Mouse (Mus musculus) lung, adult 2 months (tissue): ENCODE results near the gene Vsig10. TPM values are rescaled to one million over a fixed set of nuclear protein-coding genes. Genes with fewer than 3 reads are reported as not detected.

Experiments
- DNase-seq: peaks from one replicate; pipeline ENCODE4 v3.0.0; 2022
- H3K4me1 ChIP-seq: fragments of 200-500 bp; 2 replicates; pipeline ENCODE4 v1.6.1; 2011; ENCODE audit warnings: low read length; ENCODE audit not compliant: control insufficient read depth, insufficient read depth
- H3K4me3 ChIP-seq: fragments of 200-500 bp; replicated peaks from 2 replicates; pipeline ENCODE3; 2011; ENCODE audit warnings: low read depth, mild to moderate bottlenecking, control low read depth, low read length; ENCODE audit errors: extremely low read depth
- CTCF ChIP-seq: fragments of 200-500 bp; IDR thresholded peaks from 2 replicates; pipeline ENCODE4 v1.5.1; 2011; ENCODE audit warnings: mild to moderate bottlenecking, low read length, control low read depth; ENCODE audit not compliant: insufficient read depth
- POLR2A ChIP-seq: fragments of 200-500 bp; IDR thresholded peaks from 2 replicates; pipeline ENCODE4 v1.6.1; 2011; ENCODE audit warnings: low read depth, mild to moderate bottlenecking, control low read depth, low read length, borderline replicate concordance; ENCODE audit errors: extremely low read depth
- WGBS: fragments of 180-500 bp; shearing (Covaris S2); methylation state at CpG from one replicate; pipeline ENCODE4 v1.1.7; 2018; 5-methylcytosine and 5-hydroxymethylcytosine counted together
- polyA plus RNA-seq: library from polyadenylated mRNA; depleted of rRNA; stranded (reverse); fragments of >200 nt; gene quantifications from 2 replicates; pipeline ENCODE4 v1.2.3, GENCODE M21; 2012; rRNA removed

Vsig10 gene
- 28.9 and 31.5 TPM in 2 replicates for polyA plus RNA-seq

- under 1% methylated on average over 78 of the region's 81 CpGs for WGBS
- TF ChIP-seq CTCF (no peak), POLR2A (peak; percentile 74)
- H3K4me3 ChIP-seq = peak within 1 kb of the TSS; percentile 90
- H3K4me1 ChIP-seq = peaks cover 4% of the 10 kb centered on the region; the same call in 1 of the 2 replicates
- peak; percentile 77 for DNase-seq
Observed at GRCm38 (mm10) chr5:117318741-117319629, at the start of gene Vsig10. Vsig10 (plus strand) TSS chr5:117319083.

- no peak for DNase-seq
- no peak overlapping the region for H3K4me3 ChIP-seq
- H3K4me1 ChIP-seq = no peaks in the 10 kb centered on the region
- TF ChIP-seq POLR2A = no peak
- TF ChIP-seq CTCF = no peak
- WGBS = 91% methylated on average over 12 of the region's 12 CpGs
Observed at GRCm38 (mm10) chr5:117269395-117269794, 49.5 kb upstream of the Vsig10 start.

GRCm38 (mm10) chr5:117271945-117272344 lies 46.9 kb upstream of the Vsig10 start:
- 91% methylated on average over 14 of the region's 14 CpGs for WGBS
- DNase-seq = no peak
- Histone ChIP-seq H3K4me3 (no peak overlapping the region), H3K4me1 (no peaks in the 10 kb centered on the region)
- TF ChIP-seq POLR2A = no peak
- TF ChIP-seq CTCF = no peak

- H3K4me1 ChIP-seq = 0 out of 2 replicates have a peak, but pooled peaks cover 2% of the 10 kb centered on the region
Observed at GRCm38 (mm10) chr5:117274817-117275216, 44.1 kb upstream of the Vsig10 start.

GRCm38 (mm10) chr5:117277784-117278183 lies 41.1 kb upstream of the Vsig10 start:
- Histone ChIP-seq H3K4me1 (0 out of 2 replicates have a peak, but pooled peaks cover 2% of the 10 kb centered on the region), H3K4me3 (no peak overlapping the region)
- 98% methylated on average over 6 of the region's 6 CpGs for WGBS
- no peak for TF ChIP-seq POLR2A
- no peak for DNase-seq

More at GRCm38 (mm10) chr5:117274817-117275216, 44.1 kb upstream of the Vsig10 start:
- no peak overlapping the region for H3K4me3 ChIP-seq
- WGBS = 58% methylated on average over 5 of the region's 5 CpGs
- no peak for DNase-seq
- no peak for TF ChIP-seq POLR2A
- no peak for TF ChIP-seq CTCF

GRCm38 (mm10) chr5:117278809-117279668 lies 39.8 kb upstream of the Vsig10 start:
- TF ChIP-seq CTCF = no peak
- TF ChIP-seq POLR2A = no peak
- H3K4me3 ChIP-seq = no peak overlapping the region
- 71% methylated on average over 15 of the region's 15 CpGs for WGBS
- DNase-seq = peak; percentile 62
- H3K4me1 ChIP-seq = 0 out of 2 replicates have a peak, but pooled peaks cover 2% of the 10 kb centered on the region

GRCm38 (mm10) chr5:117279669-117280050 lies 39.2 kb upstream of the Vsig10 start:
- TF ChIP-seq POLR2A (no peak), CTCF (no peak)
- 57% methylated on average over 4 of the region's 4 CpGs for WGBS
- H3K4me1 ChIP-seq = 0 out of 2 replicates have a peak, but pooled peaks cover 2% of the 10 kb centered on the region
- DNase-seq = no peak
- H3K4me3 ChIP-seq = no peak overlapping the region

GRCm38 (mm10) chr5:117281536-117281935 lies 37.3 kb upstream of the Vsig10 start:
- no peak for DNase-seq
- no peak for TF ChIP-seq POLR2A
- TF ChIP-seq CTCF = no peak
- Histone ChIP-seq H3K4me3 (no peak overlapping the region), H3K4me1 (0 out of 2 replicates have a peak, but pooled peaks cover 2% of the 10 kb centered on the region)
- WGBS = 88% methylated on average over 10 of the region's 10 CpGs

- H3K4me3 ChIP-seq = no peak overlapping the region
- DNase-seq = no peak
- TF ChIP-seq CTCF = no peak
- no peak for TF ChIP-seq POLR2A
- H3K4me1 ChIP-seq = 0 out of 2 replicates have a peak, but pooled peaks cover 2% of the 10 kb centered on the region
- WGBS = 75% methylated on average over 8 of the region's 8 CpGs
Observed at GRCm38 (mm10) chr5:117282360-117282759, 36.5 kb upstream of the Vsig10 start.
